Mouse (Mus musculus) spleen, embryonic (tissue): ENCODE measurements at regions not wholly inside any gene's neighbourhood (a gene's known extent, or its start where the extent isn't known, plus 50 kb on each side); places are given as distances from the start of the nearest gene placed in this dataset.
"Not testable (repeated sequence)": the region's sequence is repeated elsewhere in the genome, so short reads cannot be mapped to it uniquely, and the experiment has no call there.

Experiments used
- CTCF ChIA-PET: fragments of 350-600 bp; sonication (Branson Sonifier 250); formaldehyde crosslinking; loops from one replicate; lab custom pipeline; 2022; lab: Charles Lee

DNA sequence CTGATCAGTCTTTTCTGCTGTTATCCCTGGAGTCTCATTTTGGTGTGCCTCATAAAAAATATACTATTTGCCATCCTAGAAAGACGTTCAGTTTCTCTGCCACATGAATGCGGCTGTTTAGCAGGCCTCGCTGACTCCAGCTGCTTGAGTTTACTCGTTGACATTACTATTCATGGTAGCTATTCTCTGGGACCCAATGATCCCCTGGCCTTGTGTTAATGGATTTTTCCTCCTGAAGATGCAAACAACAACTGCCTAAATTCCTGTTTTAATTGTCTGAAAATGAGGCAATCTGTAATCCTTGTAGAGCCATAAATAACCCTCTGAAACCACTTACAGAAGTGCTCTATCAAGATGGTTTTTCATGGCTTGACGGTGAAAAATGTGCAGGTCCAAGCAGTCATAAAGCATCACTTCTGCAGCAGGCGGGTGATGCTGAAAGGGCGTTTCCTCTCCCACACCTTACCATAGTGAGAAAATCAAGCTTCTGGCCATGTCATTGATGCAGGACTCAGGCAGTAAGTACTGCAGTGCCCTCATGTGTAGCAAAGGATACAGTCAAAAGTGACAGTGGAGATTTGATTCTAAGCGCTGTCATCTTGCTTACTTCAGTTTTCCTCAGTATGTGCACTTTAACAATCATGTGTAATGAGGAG, 419.7 kb upstream of the Lrp1b start:
- CTCF ChIA-PET: no interaction called here

GRCm38 (mm10) chr2:43097560-43098233, 444.3 kb upstream of the Lrp1b start:
- CTCF ChIA-PET: interaction anchor here (0.7 kb wide), 1 partner anchor 11 kb away, joined by 4 read pairs; no protein-coding TSS in a partner anchor

DNA sequence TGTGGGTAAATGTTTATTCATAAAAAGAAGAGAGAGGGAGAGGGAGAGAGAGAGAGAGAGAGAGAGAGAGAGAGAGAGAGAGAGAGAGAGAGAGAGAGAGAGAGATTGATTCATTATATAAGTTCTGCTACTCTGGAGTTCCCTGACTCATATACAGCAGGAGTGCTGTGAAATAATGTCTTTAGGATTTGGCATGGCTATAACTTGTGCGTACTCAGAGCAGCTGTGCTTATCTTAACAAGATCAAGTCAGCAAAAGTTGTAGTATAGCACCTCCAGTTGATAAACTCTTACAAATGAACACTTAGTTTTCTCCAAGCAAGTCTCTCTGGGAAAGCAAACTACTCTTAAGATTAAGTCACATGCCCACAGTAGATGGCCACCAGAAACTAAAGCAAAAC, 435.3 kb upstream of the Kynu start:
- CTCF ChIA-PET: no interaction called here

GRCm38 (mm10) chr2:43153574-43153973, 401.6 kb upstream of the Kynu start:
- CTCF ChIA-PET: no interaction called here

- CTCF ChIA-PET: no interaction called here
Measured at GRCm38 (mm10) chr2:43182105-43182504, 373.0 kb upstream of the Kynu start.

DNA sequence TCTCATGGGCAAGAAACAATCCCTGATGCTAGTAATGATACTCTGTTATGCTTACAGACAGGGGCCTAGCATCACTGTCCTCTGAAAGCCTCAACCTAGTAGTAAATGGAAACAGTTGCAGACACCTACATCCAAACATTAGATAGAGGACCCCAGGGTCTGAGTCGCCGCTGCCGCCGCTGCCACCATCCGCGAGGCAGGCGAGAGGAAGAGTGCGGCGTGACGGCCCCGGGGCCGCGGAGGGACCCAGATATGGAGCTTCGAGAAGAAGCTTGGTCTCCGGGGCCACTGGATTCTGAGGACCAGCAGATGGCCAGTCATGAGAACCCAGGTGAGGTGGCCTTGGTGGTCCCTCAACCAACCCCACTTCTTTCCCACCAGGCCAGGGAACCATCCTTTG, 359.6 kb upstream of the Kynu start:
- CTCF ChIA-PET: not testable (repeated sequence)

DNA sequence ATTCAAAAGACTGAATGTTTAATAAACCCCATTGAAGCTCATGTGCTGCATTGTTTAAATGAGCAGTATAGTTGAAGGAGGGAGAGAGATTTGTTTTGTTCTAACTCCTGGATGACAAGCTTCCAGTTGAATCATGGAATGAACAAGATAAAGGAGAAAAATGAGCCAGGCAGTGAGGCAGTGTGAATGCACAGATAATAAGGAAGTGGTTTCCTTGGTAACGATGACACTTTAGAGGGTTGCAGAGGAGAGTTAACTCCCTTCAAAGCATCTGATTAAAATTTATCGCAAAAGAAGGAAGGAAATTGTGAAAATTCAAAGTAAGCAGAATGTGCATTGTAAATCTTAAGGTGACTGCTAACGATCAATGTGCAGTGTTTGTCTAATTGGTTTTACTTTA, 346.9 kb upstream of the Kynu start:
- CTCF ChIA-PET: no interaction called here

DNA sequence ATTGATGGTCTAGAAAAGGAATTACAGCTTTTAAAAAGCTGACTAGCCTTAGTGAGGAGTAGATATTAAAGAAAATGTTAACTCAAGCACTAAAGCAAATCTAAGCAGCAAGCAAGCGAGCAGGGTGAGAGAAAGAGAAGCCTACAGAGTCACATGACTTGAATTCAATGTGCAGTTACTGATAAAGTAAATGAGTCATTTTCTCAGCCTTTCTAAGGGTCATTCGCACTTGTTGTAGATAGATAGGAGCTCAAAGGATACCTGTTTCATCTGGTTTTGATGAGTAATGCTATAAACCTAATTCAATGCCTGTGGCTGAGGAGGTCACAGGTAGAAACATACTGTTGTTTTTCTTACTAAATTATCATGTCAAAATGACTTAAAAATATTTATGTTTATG, 341.2 kb upstream of the Kynu start:
- CTCF ChIA-PET: no interaction called here

DNA sequence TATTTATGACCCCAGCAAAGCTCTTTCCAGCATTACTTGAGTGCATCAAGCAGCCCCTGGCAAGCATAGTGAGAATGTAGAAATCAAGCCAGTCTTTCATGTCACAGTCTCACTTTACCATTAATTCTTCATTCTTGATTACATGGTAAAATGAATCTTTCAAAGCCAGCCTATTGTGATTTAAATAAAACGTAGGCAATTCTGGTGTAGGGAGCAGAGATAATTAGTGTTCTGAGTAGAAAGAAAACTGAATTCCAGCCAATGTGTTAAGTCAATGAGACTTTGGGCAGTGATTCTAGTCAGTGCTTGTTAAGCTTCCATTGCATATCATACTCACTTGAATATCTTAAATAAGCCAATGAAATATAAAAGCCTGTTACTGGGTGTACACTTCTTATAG, 338.0 kb upstream of the Kynu start:
- CTCF ChIA-PET: no interaction called here

- CTCF ChIA-PET: no interaction called here
Measured at GRCm38 (mm10) chr2:43222721-43223120, 332.4 kb upstream of the Kynu start.

GRCm38 (mm10) chr2:43224728-43225127, 330.4 kb upstream of the Kynu start:
- CTCF ChIA-PET: not testable (repeated sequence)

DNA sequence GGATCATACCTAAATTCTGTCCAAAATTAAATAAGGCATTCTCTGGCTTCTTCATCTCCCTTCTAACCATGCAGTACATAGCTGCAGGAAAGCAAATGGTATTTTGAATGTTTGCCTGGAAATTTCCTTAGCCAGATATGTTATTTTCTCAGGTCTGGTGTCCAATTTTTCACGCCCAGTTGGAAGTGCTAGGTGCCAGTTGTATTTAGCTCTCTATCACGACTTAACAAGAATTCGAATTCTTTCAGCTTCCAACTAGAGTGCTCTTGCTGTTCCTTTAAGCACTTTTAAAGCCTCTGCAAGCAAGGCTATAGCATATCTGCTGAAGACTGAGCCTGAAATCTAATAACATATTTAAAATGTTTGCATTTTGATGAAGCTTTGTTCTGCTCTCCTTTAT, 308.3 kb upstream of the Kynu start:
- CTCF ChIA-PET: no interaction called here

DNA sequence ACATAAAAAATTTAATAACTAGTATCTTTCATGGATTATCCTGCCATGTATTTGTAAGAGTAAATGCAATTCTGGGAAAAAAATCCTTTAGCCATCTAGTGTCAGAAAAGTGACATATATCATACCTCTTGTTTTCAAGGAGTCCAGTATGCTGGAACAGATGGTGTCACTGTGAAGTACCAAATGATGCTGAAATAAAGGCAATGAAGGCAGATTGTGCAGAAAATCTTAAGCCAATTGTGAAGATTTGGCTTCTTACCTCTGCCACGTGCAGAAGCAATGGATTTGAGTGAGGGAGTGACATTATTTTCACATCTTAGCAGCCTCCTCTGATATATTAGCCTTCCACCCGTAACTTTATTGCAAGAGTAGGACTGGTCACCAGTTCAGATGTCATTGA, 306.5 kb upstream of the Kynu start:
- CTCF ChIA-PET: no interaction called here

DNA sequence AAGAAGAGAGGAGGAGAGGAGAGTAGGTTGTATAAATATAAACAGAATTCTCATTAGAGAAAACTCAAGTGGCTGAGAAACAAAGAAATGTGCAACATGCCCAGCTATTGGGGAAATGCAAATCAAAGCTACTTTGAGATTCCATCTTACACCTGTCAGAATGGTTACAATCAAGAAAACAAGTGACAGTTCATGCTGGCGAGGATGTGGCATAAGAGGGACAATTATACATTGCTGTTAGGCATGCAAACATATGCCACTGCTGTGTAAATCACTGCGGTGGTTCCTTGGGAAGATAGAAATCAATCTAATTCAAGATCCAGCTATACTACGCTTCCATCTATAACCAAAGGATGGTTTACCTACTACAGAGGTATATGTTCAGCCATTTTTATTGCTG, 300.4 kb upstream of the Kynu start:
- CTCF ChIA-PET: no interaction called here

DNA sequence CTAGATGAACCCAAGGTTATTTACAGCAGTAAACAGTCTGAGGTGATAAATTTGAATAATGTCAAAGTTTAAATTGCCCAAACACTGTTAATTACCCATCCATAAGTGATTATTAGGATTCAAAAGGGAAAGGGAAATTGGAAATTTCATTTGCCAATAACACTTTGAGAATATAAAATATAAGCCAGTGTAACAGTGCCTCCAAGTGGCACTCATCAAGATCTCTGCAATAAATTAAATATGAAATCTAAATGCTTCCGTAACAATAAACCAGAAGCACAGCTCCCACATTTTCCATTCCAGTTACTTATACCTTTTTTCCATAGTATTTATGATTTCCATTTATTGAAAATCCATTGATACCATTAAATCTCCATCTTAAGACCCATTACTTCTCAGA, 284.3 kb upstream of the Kynu start:
- CTCF ChIA-PET: no interaction called here

DNA sequence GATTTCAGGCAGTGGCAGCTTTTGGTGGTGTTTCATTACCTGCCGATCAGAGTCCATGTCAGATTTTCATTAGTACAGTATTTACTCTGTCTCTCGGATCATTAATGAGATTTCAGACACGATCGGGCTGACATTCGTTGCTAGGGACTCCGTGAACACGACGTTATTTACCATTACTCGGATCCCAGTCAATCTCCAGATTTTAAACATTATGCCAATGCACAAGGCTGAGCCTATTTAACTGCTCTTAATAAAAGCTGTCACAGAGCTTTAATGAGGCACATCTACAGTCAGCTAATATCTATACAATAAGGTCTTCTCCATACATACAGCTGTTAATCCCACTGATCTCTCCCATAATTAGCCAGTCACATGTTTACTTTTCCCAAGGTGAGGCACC, 283.0 kb upstream of the Kynu start:
- CTCF ChIA-PET: no interaction called here

GRCm38 (mm10) chr2:43274012-43274411, 281.1 kb upstream of the Kynu start:
- CTCF ChIA-PET: no interaction called here

GRCm38 (mm10) chr2:43295801-43296200, 259.3 kb upstream of the Kynu start:
- CTCF ChIA-PET: no interaction called here

DNA sequence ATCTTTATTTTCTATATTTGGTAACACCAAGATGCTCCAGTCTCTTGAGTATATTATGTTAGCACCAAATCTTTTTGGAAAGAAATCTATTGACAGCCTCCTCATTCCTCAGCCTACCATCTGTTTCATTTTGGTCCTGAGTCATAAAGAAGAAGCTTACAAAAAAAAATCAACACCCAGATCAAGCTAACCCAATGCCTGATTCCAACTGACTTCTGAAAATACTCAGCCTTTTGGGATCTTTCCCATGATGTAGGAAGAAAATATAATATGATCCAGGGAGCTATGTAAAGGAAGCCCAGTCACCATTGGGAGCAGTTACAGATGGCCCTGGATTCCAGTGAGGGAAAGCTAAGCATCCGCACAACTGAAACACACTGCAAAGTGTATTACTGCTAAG, 231.3 kb upstream of the Kynu start:
- CTCF ChIA-PET: no interaction called here

- CTCF ChIA-PET: no interaction called here
Measured at GRCm38 (mm10) chr2:43364301-43364700, 190.8 kb upstream of the Kynu start.

DNA sequence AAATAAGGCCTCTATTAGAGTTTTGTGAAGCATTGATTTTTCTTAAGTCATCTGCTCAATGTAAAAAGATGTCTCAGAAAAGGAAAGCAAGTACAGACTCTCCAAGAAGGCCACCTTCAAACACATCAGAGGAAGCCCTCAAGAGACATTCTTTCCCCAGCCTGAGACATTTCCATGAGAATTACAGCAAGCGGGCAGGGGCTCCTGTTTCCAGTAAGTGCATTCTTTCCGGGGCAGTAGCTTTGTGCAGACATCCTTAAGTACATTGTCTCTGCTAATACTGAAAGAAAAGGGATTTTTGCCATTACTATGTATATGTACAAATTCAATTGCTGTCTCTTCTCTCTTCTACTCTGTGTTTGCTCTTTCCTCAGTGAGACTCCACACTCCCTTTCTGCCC, 189.3 kb upstream of the Kynu start:
- CTCF ChIA-PET: no interaction called here

GRCm38 (mm10) chr2:43403348-43403747, 151.8 kb upstream of the Kynu start:
- CTCF ChIA-PET: no interaction called here

DNA sequence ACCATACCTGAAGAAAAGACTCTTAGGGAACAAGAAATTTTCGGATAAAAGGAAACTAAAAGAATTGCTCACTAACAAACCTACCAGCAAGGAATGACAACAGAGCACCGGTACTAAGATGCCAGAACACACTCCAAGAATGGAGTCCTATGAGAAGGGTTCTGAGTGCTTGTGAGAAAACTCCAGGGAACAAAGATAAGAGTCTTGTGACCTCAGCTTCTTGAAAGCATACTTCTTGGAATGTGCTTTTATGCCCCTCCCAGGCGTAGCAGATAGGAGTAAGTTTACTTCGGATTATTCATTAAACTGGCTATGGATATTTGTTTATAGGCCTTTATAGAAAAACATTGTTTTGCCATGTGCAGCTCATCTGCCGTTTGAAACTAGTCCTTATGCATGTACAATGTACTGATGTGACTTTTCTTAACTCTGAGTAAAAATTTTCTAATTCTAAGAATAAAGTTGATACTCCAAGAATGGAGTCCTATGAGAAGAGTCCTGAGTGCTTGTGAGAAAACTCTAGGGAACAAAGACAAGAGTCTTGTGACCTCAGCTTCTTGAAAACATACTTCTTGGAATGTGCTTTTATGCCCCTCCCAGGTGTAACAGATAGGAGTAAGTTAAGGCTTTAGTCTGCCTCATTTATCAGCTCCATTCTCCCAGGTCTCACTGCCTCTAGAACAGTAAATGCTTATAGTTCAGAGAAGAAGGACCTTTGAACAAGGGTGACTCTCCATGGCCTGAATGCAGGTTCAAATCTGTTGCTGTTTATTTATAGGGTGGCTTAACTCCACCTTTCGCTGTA, 150.8 kb upstream of the Kynu start:
- CTCF ChIA-PET: no interaction called here
